Mouse (Mus musculus) spleen, adult 18-20 months (tissue): ENCODE results near the gene Npl.

Experiments
- DNase-seq, 2 experiments: peaks; one replicate each; pipeline ENCODE4 v3.0.0; 2022; ENCODE audit warnings: mixed read lengths in 2 of 2

The Npl gene

GRCm38 (mm10) chr1:153549536-153550199 is at the start of gene Npl:
Gene Npl, minus strand, starts transcription at chr1:153550045.
- DNase-seq, result peak; percentile 20 to 57

DNA sequence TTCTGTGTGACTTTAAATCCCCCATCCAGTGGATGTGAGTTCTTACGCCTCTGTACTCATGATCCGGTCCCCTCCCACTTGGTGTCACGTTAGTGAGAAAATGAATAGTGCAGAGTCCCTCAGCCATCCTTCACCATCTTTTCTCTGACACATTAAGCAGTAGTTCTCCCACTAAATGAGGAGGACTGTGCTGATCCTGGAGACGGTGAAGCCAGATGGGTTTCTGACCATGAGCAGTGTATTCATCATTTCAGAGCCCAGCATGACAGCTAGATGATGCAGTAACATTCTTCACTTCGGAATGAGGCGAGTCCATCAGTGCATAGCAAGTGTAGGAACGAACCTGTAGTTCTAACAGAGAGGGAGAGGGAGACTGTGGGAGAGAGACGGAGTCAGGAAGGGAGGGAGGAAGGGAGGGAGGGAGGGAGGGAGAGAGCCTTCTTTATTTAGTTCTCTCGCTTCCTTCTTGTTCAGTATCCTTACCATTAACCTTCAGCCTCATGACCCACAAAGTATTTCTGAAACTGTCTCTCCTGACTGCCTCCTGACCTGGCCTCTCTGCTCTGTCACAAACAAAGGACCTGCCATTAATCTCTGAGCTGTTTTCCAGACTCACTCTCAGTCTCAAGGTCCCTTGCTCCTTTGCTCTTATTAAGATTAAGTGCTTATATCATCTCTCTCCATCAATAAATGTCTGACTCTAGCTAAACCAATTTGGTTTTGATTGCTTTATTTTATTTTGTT is 49.6 kb upstream of the Npl start:
- no peak for DNase-seq

- DNase-seq, result no peak
These were observed 48.9 kb upstream of the Npl start for GRCm38 (mm10) chr1:153598773-153599172.

DNA sequence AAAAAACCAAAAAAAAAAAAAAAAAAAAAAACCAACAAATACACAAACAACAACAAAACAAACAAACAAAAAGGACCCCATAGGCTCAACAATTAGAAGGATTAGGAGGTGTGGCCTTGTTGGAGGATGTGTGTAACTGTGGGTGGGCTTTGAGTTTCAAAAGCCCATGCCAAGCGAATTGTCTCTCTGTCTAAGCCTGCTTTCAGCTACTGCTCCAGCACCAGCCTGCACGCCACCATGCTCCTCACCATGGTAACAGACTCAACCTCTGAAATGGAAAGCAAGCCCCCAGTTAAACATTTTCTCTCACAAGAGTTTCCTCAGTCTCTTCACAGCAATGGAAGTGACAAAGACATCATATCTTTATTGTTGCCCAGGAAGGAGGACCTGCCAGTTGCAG is 43.8 kb upstream of the Npl start:
- DNase-seq, result no peak

GRCm38 (mm10) chr1:153590176-153590734 is 40.4 kb upstream of the Npl start:
- DNase-seq, result no peak

GRCm38 (mm10) chr1:153587956-153588355 is 38.1 kb upstream of the Npl start:
- no peak for DNase-seq

DNA sequence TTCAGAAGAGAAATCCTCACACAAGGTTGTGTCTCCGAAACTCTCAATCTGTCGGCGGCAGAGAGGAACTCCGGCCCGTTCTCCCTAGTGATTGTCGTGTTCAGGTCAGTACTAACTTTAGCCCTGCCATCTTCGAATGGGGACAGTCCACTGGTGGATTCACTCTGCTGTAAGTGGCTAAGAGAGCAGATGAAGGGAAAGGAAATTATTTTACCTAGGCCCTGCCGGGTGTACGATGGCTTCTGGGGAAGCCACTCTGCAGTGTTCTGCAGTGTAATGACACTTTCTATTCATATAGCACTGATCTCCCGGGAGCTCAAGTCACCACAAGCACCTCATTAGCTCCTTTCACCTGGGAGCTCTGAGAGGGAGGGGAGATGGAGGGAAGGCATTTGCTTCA is 37.0 kb upstream of the Npl start:
- DNase-seq, result no peak

GRCm38 (mm10) chr1:153585752-153586151 is 35.9 kb upstream of the Npl start:
- DNase-seq, result no peak

GRCm38 (mm10) chr1:153583189-153583588 is 33.3 kb upstream of the Npl start:
- no peak for DNase-seq

DNA sequence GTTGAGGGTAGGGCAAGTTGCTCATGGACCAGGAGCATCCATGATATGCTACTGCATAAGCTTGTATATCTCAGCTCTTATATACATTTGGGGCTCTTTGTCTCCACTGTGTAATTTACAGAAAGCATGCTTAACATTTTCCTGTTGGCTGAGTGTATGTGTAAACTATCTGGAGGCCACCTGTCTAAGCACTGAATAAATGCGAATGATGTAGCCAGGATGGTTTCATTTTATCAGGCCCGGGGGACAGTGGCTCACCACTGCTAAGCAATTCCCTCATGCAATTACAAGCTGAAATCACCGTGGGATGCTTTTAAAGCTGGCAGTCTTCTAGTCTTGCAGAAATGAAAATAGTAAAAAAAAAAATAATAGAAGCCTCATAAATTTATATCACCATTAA is 24.9 kb upstream of the Npl start:
- no peak for DNase-seq

GRCm38 (mm10) chr1:153572271-153573043 is 22.6 kb upstream of the Npl start:
- no peak for DNase-seq

- no peak for DNase-seq
These were observed 15.9 kb upstream of the Npl start for GRCm38 (mm10) chr1:153565701-153566100.

- no peak for DNase-seq
These were observed 14.9 kb upstream of the Npl start for GRCm38 (mm10) chr1:153564701-153565100.

GRCm38 (mm10) chr1:153563675-153564074 is 13.8 kb upstream of the Npl start:
- no peak for DNase-seq

DNA sequence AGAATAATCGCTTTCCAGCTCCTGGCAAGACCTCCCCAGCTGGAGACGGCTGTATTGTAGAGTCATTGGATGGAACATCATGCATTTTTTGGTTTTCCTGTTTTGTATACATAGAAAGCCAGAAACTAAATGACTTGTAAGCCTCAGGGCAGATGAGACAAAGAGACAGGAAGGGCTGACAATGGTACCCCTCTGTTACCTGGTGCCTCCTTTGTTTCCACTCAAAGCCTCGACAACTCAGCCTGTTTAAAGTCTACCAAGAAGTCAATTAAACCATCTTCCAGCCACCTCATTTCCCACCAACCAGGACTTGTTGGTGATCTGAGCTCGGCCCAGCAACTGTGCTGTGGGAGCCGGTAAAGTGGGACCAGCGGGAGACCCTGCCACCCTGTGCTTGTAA is 11.0 kb upstream of the Npl start:
- no peak for DNase-seq

GRCm38 (mm10) chr1:153559701-153560100 is 9.9 kb upstream of the Npl start:
- no peak for DNase-seq

GRCm38 (mm10) chr1:153559126-153559647 is 9.3 kb upstream of the Npl start:
- peak; percentile 21 to 64 for DNase-seq

- no peak for DNase-seq
These were observed 7.1 kb upstream of the Npl start for GRCm38 (mm10) chr1:153556896-153557295.

DNA sequence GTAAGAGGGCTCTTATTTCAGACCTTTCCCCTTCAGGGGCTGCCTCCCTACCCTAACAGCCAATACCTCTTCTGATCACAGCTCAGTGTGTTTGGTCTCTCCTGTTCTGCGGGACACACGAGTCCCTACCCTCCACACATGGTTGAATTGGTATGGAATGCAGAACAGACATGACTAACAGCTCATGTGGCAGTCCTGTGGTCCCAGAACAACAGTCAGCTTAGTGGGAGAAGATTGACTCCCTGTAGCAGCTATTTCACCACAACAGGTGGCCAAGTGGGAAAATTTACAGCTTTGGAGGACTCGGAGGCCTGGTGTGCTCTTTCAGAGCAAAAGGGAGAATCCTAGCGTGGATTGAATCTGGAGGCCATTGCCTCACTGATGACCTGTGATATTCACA is 6.4 kb upstream of the Npl start:
- no peak for DNase-seq

DNA sequence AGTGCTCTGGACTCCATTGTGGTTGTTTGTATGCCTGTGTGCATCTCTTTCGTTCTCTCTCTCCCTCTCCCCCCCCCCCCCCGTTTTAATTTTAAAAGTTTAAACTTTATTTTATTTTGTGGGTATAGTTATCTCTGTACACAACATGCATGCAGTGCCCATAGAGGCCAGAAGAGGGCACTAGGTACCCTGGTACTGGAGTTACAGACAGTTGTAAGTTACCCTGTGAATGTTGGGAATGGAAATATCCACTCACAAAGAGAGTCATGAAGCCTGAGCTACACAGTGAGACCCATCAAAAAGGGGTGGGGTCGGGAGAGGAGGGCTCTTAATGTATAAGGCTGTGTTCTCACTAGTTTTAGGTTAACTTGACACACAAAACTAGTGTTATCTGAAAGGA is 969 bp upstream of the Npl start:
- peak in 1 of 2 experiments; percentile 54 for DNase-seq

DNA sequence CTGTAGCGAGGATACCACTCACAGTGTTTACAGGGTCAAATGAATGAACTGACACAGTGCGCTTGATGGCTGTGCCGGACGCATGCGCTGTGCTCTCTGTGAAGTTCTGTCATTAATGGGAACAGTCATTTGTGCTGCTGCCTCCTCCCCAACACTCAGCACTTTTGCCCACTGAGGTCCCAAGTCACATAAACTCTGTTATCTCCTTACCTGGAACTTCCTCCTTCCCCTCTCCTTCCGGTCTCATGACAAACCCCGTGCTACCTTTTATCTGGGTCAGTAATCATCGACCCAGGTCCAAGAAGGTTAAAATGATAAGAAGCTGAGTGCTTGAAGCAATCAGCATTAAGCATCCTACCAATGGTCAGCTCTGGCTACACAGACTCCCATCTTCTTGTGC is 2.3 kb downstream of the Npl start:
- no peak for DNase-seq

GRCm38 (mm10) chr1:153545196-153545595 is 4.6 kb downstream of the Npl start:
- DNase-seq, result no peak

- DNase-seq, result no peak
These were observed 7.0 kb downstream of the Npl start for GRCm38 (mm10) chr1:153542726-153543320.
